Mouse (Mus musculus) heart, postnatal 36 days (tissue): ENCODE measurements around the gene Zfp747. TPM values are rescaled to one million over a fixed set of nuclear protein-coding genes. Genes with fewer than 3 reads are reported as not detected.
"Not testable (repeated sequence)": the region's sequence is repeated elsewhere in the genome, so short reads cannot be mapped to it uniquely, and the experiment has no call there.

Experiments used
- DNase-seq, 2 experiments: peaks; one replicate each; pipeline ENCODE4 v3.0.0; 2021 to 2022
- intact Hi-C: fragments of 180-260 bp; cut with DNase I; formaldehyde crosslinking; loops from one replicate; pipeline ENCODE4 v1.15.1; 2025
- total RNA-seq, 2 experiments: library from RNA; stranded (reverse); gene quantifications; 2 replicates each; pipeline ENCODE4 v1.2.3; 2021

Zfp747 gene
- total RNA-seq, 2 experiments from 2014 or later = 5.0 to 5.6 TPM

DNA sequence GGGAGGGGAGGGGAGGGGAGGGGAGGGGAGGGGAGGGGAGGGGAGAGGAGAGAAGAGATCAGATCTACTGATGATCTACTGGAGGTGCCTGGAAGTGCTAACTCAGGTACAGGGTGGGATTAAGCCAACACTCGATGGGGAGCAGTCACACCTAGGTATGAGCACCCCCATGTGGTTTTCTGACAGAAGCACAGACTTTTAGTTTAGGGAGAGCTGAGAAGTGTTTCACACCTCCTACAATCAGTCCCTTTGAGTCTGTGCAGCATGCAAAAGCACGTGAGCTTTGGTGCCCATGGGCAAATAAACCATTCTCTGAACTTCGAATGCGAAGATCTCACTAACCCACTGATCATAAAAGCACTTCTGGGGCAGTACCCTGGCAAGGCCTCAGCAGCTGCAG is 33.5 kb downstream of the Zfp747 start:
- intact Hi-C loops = loop anchor here (5.0 to 10.0 kb wide), 2 partner anchors 80 to 838 kb away; partner anchors contain the start of genes Atxn2l and Dctpp1
- DNase-seq = no peak

- intact Hi-C loops = loop anchor here (5.0 to 10.0 kb wide), 2 partner anchors 80 to 837 kb away; partner anchors contain the start of genes Atxn2l and Dctpp1
- DNase-seq = not testable (repeated sequence)
These were observed 34.0 kb downstream of the Zfp747 start for GRCm38 (mm10) chr7:127341861-127342260.

GRCm38 (mm10) chr7:127341356-127341755 is 34.5 kb downstream of the Zfp747 start:
- intact Hi-C loops = loop anchor here (5.0 to 10.0 kb wide), 2 partner anchors 79 to 837 kb away; partner anchors contain the start of genes Atxn2l and Dctpp1
- no peak for DNase-seq

GRCm38 (mm10) chr7:127337636-127338035 is 38.2 kb downstream of the Zfp747 start:
- DNase-seq = no peak
- intact Hi-C loops = no loop called here

DNA sequence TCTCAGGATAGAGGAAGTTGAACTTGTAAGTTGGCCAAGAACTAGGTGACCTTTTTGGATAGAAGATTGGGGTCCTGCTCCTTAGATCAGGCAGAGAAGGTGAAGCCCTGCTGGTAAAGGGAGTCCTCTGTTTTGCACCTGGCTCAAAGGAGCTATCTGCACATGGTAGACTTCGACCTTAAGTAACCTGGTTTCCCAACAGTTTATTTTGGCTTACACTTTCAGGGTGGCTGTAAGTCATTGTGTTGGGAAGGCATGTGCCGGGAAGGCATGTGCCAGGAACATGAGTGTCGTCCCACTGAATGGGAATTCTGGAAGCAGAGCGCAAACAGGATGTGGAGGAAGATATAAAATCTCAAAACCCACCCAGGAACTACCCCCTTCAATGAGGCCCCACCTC is 40.2 kb downstream of the Zfp747 start:
- intact Hi-C loops = no loop called here

DNA sequence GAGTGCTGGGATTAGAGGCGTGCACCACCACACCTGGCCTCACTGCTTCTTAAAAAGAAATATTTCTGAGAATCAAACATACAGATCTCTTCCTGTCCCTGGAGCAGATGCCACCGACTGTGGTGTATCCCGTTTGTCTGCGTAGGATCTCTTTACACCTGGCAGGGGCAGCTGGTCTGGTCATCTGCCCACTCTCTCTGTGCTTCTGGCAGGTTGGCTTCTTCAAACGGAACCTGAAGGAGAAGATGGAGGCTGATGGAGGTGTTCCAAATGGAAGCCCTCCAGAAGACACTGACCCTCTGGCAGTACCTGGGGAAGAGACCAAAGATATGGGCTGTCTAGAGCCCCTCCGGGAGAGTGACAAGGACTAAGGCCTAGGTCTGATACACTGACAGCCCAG is 42.6 kb downstream of the Zfp747 start:
- intact Hi-C loops = no loop called here
- DNase-seq = no peak

More for the DNA sequence above, 40.2 kb downstream of the Zfp747 start:
- DNase-seq = no peak

- DNase-seq = peak; percentile 56 to 60
- intact Hi-C loops = no loop called here
These were observed 49.2 kb downstream of the Zfp747 start for GRCm38 (mm10) chr7:127326685-127327084.

DNA sequence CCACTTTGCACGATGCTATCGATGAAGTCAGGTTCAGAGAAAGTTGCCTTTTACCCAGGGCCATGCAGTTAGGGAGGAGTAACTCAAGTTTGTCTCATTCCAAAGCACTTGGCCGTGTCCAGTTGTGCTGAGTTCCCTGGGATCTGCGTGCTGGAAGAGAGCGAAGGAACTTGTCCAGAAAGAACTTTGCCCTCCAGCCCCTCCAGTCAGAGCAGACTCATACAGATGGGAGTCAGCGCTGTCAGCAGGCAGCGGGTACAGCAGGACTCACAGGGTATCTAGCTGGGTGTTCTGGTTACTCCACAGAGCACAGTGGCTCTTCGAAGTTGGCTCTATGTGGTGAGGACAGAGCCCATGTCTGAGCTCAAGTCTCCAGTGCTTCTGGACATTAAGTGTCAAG is 50.3 kb downstream of the Zfp747 start:
- DNase-seq = no peak
- intact Hi-C loops = no loop called here

GRCm38 (mm10) chr7:127324944-127325343 is 50.9 kb downstream of the Zfp747 start:
- DNase-seq = no peak
- intact Hi-C loops = no loop called here

Other genes with a start within 250 kb of the Zfp747 start
- gene Spn, start 238.2 kb downstream of the Zfp747 start, total RNA-seq = under 1 TPM; 0.76 to 0.92 TPM
- gene Cd2bp2, start 180.0 kb downstream of the Zfp747 start, total RNA-seq = 10 to 100 TPM; 36.9 to 38.0 TPM
- gene Tbc1d10b, start 167.6 kb downstream of the Zfp747 start, total RNA-seq = 10 to 100 TPM; 24.6 to 26.4 TPM
- gene Mylpf, start 167.2 kb downstream of the Zfp747 start, total RNA-seq = 1 to 10 TPM; 2.4 to 2.5 TPM
- gene Zfp553, start 143.0 kb downstream of the Zfp747 start, total RNA-seq = 1 to 10 TPM; 6.0 to 6.6 TPM
- gene Sept1, start 142.9 kb downstream of the Zfp747 start, total RNA-seq = 1 to 10 TPM; 2.8 TPM
- 10 to 100 TPM; 19.1 TPM for gene Zfp771, start 131.8 kb downstream of the Zfp747 start, total RNA-seq
- gene Dctpp1, start 115.3 kb downstream of the Zfp747 start, total RNA-seq = 10 to 100 TPM; 40.7 to 45.0 TPM
- gene Sephs2, start 102.0 kb downstream of the Zfp747 start, total RNA-seq = 10 to 100 TPM; 26.7 to 31.4 TPM
- gene Itgal, start 79.8 kb downstream of the Zfp747 start, total RNA-seq = 1 to 10 TPM; 1.2 to 1.5 TPM
- gene Zfp768, start 30.5 kb downstream of the Zfp747 start, total RNA-seq = 10 to 100 TPM; 34.8 to 35.5 TPM
- 1 to 10 TPM; 2.2 to 3.2 TPM for gene 9130019O22Rik, start 11.1 kb upstream of the Zfp747 start, total RNA-seq
- gene E430018J23Rik, start 17.6 kb upstream of the Zfp747 start, total RNA-seq = 1 to 10 TPM; 4.5 to 4.9 TPM
- 1 to 10 TPM; 2.9 to 4.2 TPM for gene Zfp764, start 30.8 kb upstream of the Zfp747 start, total RNA-seq
- 1 to 10 TPM; 2.5 to 3.9 TPM for gene Zfp688, start 46.0 kb upstream of the Zfp747 start, total RNA-seq
- 1 to 10 TPM; 1.4 to 1.7 TPM for gene Zfp689, start 73.1 kb upstream of the Zfp747 start, total RNA-seq
- gene Prr14, start 83.6 kb upstream of the Zfp747 start, total RNA-seq = 10 to 100 TPM; 25.8 to 28.1 TPM
- 10 to 100 TPM; 32.2 to 35.0 TPM for gene Fbrs, start 103.1 kb upstream of the Zfp747 start, total RNA-seq
- 10 to 100 TPM; 52.1 to 58.8 TPM for gene Srcap, start 135.9 kb upstream of the Zfp747 start, total RNA-seq
- 10 to 100 TPM; 10.3 to 10.5 TPM for gene Gm42715, start 143.5 kb upstream of the Zfp747 start, total RNA-seq
- gene Tmem265, start 185.3 kb upstream of the Zfp747 start, total RNA-seq = not detected
- gene Phkg2, start 197.3 kb upstream of the Zfp747 start, total RNA-seq = 10 to 100 TPM; 17.7 to 19.0 TPM
- 10 to 100 TPM; 10.4 to 12.1 TPM for gene Ccdc189, start 212.5 kb upstream of the Zfp747 start, total RNA-seq
- 10 to 100 TPM; 42.3 to 43.1 TPM for gene Rnf40, start 212.7 kb upstream of the Zfp747 start, total RNA-seq
- gene Zfp629, start 239.7 kb upstream of the Zfp747 start, total RNA-seq = 10 to 100 TPM; 18.1 to 22.4 TPM